Mouse (Mus musculus): Measurements from ENCODE around the gene Cd7. TPM values are rescaled to one million over a fixed set of nuclear protein-coding genes. Genes with fewer than 3 reads are reported as not detected.

The Cd7 gene
- total RNA-seq, 2 experiments from 2014 or later = 2.2 to 3.0 TPM

- no peak overlapping the region for H3K4me3 ChIP-seq
- no peak for TF ChIP-seq CTCF (IDR thresholded peaks at IDR 0.05)
- DNase-seq (ENCODE audit: extremely low spot score in 1 of 2, low spot score in 2 of 2) = no peak
- intact Hi-C loops (cut with DNase I) = loop anchor here (10.0 kb wide), 1 partner anchor 318 kb away; the partner anchor contains the start of genes Dcxr and Rac3
- no peak overlapping the region for H3K27ac ChIP-seq
These were observed 3.3 kb upstream of the Cd7 start for GRCm38 (mm10) chr11:121042480-121042879.

- Histone ChIP-seq H3K4me3 (no peak overlapping the region), H3K27ac (no peak overlapping the region)
- intact Hi-C loops (cut with DNase I) = loop anchor here (1.0 to 10.0 kb wide), 3 partner anchors 23 to 317 kb away; partner anchors contain the start of genes Dcxr and Rac3
- TF ChIP-seq CTCF (IDR thresholded peaks at IDR 0.05) = no peak
- no peak for DNase-seq (ENCODE audit: extremely low spot score in 1 of 2, low spot score in 2 of 2)
These were observed 2.4 kb upstream of the Cd7 start for GRCm38 (mm10) chr11:121041636-121042035.

GRCm38 (mm10) chr11:121041212-121041611, 2.0 kb upstream of the Cd7 start:
- Histone ChIP-seq H3K4me3 (no peak overlapping the region), H3K27ac (no peak overlapping the region)
- peak; percentile 81 to 85 for DNase-seq (ENCODE audit: extremely low spot score in 1 of 2, low spot score in 2 of 2)
- intact Hi-C loops (cut with DNase I) = loop anchor here (1.0 to 10.0 kb wide), 3 partner anchors 23 to 316 kb away; partner anchors contain the start of genes Dcxr and Rac3
- TF ChIP-seq CTCF (IDR thresholded peaks at IDR 0.05) = peak; percentile 81

- no peak overlapping the region for H3K4me3 ChIP-seq
- peak overlapping the region; percentile 69 for H3K27ac ChIP-seq
- TF ChIP-seq CTCF (IDR thresholded peaks at IDR 0.05) = no peak
- no peak for DNase-seq (ENCODE audit: extremely low spot score in 1 of 2, low spot score in 2 of 2)
- intact Hi-C loops (cut with DNase I) = loop anchor here (2.0 kb wide), 1 partner anchor 14 kb away; no protein-coding TSS in a partner anchor
These were observed 615 bp downstream of the Cd7 start for GRCm38 (mm10) chr11:121038366-121039240.

GRCm38 (mm10) chr11:121033118-121033517, 6.1 kb downstream of the Cd7 start:
- DNase-seq (ENCODE audit: extremely low spot score in 1 of 2, low spot score in 2 of 2) = no peak
- intact Hi-C loops (cut with DNase I) = no loop called here
- no peak overlapping the region for H3K4me3 ChIP-seq
- H3K27ac ChIP-seq = no peak overlapping the region
- TF ChIP-seq CTCF (IDR thresholded peaks at IDR 0.05) = no peak

GRCm38 (mm10) chr11:121027259-121027658, 12.0 kb downstream of the Cd7 start:
- no peak overlapping the region for H3K4me3 ChIP-seq
- intact Hi-C loops (cut with DNase I) = no loop called here
- no peak overlapping the region for H3K27ac ChIP-seq
- TF ChIP-seq CTCF (IDR thresholded peaks at IDR 0.05) = no peak
- DNase-seq (ENCODE audit: extremely low spot score in 1 of 2, low spot score in 2 of 2) = no peak

- Histone ChIP-seq H3K27ac (no peak overlapping the region), H3K4me3 (no peak overlapping the region)
- TF ChIP-seq CTCF (IDR thresholded peaks at IDR 0.05) = no peak
- DNase-seq (ENCODE audit: extremely low spot score in 1 of 2, low spot score in 2 of 2) = no peak
- intact Hi-C loops (cut with DNase I) = loop anchor here (2.0 kb wide), 1 partner anchor 15 kb away; the partner anchor contains the start of gene Cd7
These were observed 15.1 kb downstream of the Cd7 start for GRCm38 (mm10) chr11:121024163-121024562.

GRCm38 (mm10) chr11:121019501-121019900, 19.7 kb downstream of the Cd7 start:
- no peak overlapping the region for H3K27ac ChIP-seq
- DNase-seq (ENCODE audit: extremely low spot score in 1 of 2, low spot score in 2 of 2) = no peak
- intact Hi-C loops (cut with DNase I) = no loop called here
- no peak for TF ChIP-seq CTCF (IDR thresholded peaks at IDR 0.05)
- no peak overlapping the region for H3K4me3 ChIP-seq

GRCm38 (mm10) chr11:121017703-121018102, 21.5 kb downstream of the Cd7 start:
- intact Hi-C loops (cut with DNase I) = loop anchor here (1.0 kb wide), 1 partner anchor 24 kb away; no protein-coding TSS in a partner anchor
- Histone ChIP-seq H3K27ac (no peak overlapping the region), H3K4me3 (no peak overlapping the region)
- peak; percentile 82 for TF ChIP-seq CTCF (IDR thresholded peaks at IDR 0.05)
- peak; percentile 49 to 58 for DNase-seq (ENCODE audit: extremely low spot score in 1 of 2, low spot score in 2 of 2)

GRCm38 (mm10) chr11:121015472-121015871, 23.7 kb downstream of the Cd7 start:
- intact Hi-C loops (cut with DNase I) = no loop called here
- no peak for TF ChIP-seq CTCF (IDR thresholded peaks at IDR 0.05)

GRCm38 (mm10) chr11:121014896-121015300, 24.3 kb downstream of the Cd7 start:
- TF ChIP-seq CTCF (IDR thresholded peaks at IDR 0.05) = no peak; the same call in 1 of the 2 replicates
- intact Hi-C loops (cut with DNase I) = no loop called here
- peak overlapping the region; percentile 42 for H3K4me3 ChIP-seq
- H3K27ac ChIP-seq = peak overlapping the region; percentile 47
- peak; percentile 45 to 68 for DNase-seq (ENCODE audit: extremely low spot score in 1 of 2, low spot score in 2 of 2)

More at GRCm38 (mm10) chr11:121015472-121015871, 23.7 kb downstream of the Cd7 start:
- Histone ChIP-seq H3K27ac (no peak overlapping the region; the same call in 1 of the 2 replicates), H3K4me3 (no peak overlapping the region)
- no peak for DNase-seq (ENCODE audit: extremely low spot score in 1 of 2, low spot score in 2 of 2)

- intact Hi-C loops (cut with DNase I) = no loop called here
- H3K4me3 ChIP-seq = no peak overlapping the region
- no peak for DNase-seq (ENCODE audit: extremely low spot score in 1 of 2, low spot score in 2 of 2)
- no peak overlapping the region for H3K27ac ChIP-seq
- no peak for TF ChIP-seq CTCF (IDR thresholded peaks at IDR 0.05)
These were observed 25.6 kb downstream of the Cd7 start for GRCm38 (mm10) chr11:121013656-121014055.
